Mouse (Mus musculus): Measurements from ENCODE around the gene 1700025G04Rik.

GRCm38 (mm10) chr1:151964811-151965210 lies 125.1 kb downstream of the 1700025G04Rik start:
- TF ChIP-seq POLR2A (IDR thresholded peaks at IDR 0.05; ENCODE audit: extremely low read depth, insufficient read depth, low read length): no peak
- TF ChIP-seq CTCF (IDR thresholded peaks at IDR 0.05; ENCODE audit: extremely low read depth, insufficient read depth, low read length): no peak

All from cortical plate, adult 2 months (tissue).